Mouse (Mus musculus) heart, postnatal 4 days (tissue): ENCODE results near the gene Srpk1. TPM values are rescaled to one million over a fixed set of nuclear protein-coding genes. Genes with fewer than 3 reads are reported as not detected.

Source experiments
- DNase-seq: peaks from one replicate; pipeline ENCODE4 v3.0.0; 2021
- microRNA-seq, 2 experiments: library from miRNA; unstranded; fragments of <30 nt; microRNA quantifications; one replicate each; pipeline ENCODE4 v1.2.0; 2021 to 2022
- total RNA-seq, 2 experiments: library from RNA; stranded (reverse); gene quantifications; 2 replicates each; pipeline ENCODE4 v1.2.3; 2021

Gene Srpk1
- total RNA-seq, 2 experiments from 2014 or later: 54.3 to 55.2 TPM

DNA sequence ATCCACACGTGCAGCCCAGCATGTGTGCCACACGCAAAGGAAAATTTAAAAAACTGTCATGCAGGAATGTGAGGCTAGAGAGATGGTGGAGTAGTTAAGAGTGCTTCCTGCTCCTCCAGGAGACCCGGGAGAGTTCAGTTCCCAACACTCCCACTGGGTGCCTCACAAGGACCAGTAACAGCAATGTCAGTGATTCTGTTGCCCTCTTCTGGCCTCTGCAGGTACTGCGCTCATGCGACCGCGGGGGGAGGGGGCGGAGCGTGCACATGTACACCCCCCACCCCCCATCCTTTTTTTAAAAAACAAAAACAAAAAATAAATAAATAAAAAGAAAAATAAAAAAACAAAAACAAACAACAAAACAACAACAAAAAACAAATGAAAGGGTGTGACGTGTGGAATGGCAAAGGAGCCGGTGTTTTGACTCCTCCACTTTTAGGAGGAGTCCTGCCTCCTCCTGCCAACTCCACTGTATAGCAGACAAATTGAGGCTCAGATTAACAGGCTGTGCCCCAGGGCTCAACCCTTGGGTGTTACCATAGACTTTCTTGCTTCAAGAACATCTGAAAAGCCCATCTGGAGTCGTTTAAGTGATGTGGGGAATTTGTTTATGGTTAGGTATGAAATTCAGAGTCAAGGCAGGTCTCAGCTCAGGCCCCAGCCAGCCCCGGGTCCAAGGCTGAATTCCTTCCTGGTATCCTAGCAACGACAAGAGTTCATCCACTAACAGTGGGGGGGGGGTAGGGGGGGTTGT, 69.3 kb downstream of the Srpk1 start:
- peak; percentile 86 for DNase-seq

DNA sequence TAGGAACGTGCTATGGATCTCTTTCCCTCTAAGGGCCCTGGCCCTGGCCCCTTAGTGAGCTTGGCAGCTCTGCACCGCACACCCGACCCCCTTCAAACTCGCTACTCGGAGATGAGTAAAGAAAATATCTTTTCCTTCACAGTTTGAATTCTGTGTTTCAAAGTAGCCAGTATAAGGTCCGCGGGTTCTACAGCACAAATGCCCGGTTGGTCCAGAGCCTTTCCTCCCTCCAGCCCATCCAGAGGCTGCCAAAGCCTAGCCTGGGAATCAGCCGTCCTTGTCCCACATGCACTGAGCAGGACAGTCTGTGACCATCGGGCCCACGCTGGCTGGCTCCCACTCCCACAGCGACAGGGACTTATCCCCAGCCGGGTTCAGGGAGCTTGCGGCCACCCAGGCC, 73.4 kb downstream of the Srpk1 start, which contains the start of gene Clpsl2:
Gene Clpsl2, plus strand, starts transcription at position 301 of the 400 bp plus-strand sequence.
- no peak for DNase-seq

DNA sequence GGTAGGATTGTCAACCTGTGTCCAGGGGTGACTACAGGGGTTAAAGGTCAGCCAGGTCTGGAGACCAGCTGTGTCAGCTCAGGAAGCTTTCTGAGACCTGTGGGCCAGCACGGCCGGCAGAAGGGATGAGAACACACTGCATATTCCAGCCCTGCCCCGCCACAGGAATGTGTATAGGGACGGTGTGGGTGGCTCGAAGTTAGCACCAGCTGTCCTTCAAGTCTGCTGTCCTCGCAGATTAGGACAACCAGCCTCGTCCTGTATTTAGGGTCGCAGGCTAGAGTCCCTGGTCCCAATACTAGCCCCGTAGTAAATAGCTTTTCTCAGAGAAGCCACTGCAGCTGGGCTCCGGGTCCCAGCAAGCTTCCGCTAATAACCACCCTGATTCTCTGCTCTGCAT, 74.0 kb downstream of the Srpk1 start:
- no peak for DNase-seq

DNA sequence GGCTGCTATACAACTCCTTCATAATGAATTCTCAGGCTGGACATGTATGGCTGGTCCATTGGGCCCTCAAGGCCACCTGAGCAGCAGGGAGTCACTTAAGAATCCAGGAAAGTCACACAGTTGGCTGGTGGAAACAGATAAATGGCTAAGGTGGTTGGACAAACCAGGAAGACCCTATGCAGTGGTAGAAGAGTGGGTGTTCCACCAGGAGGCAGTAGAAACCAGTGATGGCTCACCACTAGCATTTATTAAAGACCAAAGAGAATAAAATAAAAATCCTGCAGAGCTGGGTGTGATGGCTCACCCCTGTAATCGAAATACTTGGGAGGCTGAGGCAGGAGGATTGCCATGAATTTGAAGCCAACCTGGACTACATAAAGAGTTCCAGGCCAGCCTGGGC, 75.6 kb downstream of the Srpk1 start:
- DNase-seq: peak; percentile 40

DNA sequence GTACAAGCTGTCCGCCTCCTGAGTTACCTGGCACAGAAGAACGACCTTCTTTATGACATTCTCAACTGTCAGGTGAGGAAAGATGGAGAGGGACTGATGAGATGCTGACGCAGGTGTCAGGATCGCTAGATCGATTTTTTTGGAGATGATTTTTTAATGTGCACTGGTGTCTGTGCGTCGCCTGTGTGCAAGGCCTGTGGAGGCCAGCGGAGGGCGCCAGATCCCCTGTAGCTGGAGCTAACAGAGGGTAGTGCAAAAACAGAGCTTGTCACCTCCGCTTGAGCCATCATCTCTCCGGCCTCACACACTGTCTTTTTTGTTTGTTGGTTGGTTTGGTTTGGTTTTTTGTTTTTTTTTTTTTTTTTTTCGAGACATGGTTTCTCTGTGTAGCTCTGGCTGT, 84.6 kb downstream of the Srpk1 start:
- DNase-seq: no peak

Small RNA genes within 50 kb of the gene (microRNA-seq; reads per million reads assigned to microRNA genes)
- 0 reads per million in 2 experiments for gene Mir6969

Other genes starting within 250 kb of the Srpk1 start
- 10 to 100 TPM; 21.4 to 22.0 TPM for gene Fkbp5, start 105.2 kb downstream of the Srpk1 start, total RNA-seq
- gene Armc12, start 91.9 kb downstream of the Srpk1 start, total RNA-seq: not detected
- gene Clpsl2, start 73.3 kb downstream of the Srpk1 start, total RNA-seq: not detected
- not detected for gene Clps, start 61.9 kb downstream of the Srpk1 start, total RNA-seq
- not detected for gene Lhfpl5, start 47.1 kb downstream of the Srpk1 start, total RNA-seq
- gene Slc26a8, start 67.5 kb upstream of the Srpk1 start, total RNA-seq: 1 to 10 TPM in 1 of 2 experiments, under 1 TPM in 1; 0.68 to 1.5 TPM
- 10 to 100 TPM; 45.1 to 49.6 TPM for gene Mapk14, start 68.6 kb upstream of the Srpk1 start, total RNA-seq
- gene AC170998.1, start 103.4 kb upstream of the Srpk1 start, total RNA-seq: 1 to 10 TPM; 1.1 to 1.8 TPM
- gene Mapk13, start 146.6 kb upstream of the Srpk1 start, total RNA-seq: under 1 TPM; 0.47 to 0.50 TPM
- 10 to 100 TPM; 22.8 to 25.9 TPM for gene Brpf3, start 178.4 kb upstream of the Srpk1 start, total RNA-seq
- under 1 TPM in 1 of 2 experiments, not detected in 1; 0.07 TPM for gene Pnpla1, start 235.7 kb upstream of the Srpk1 start, total RNA-seq